Mouse (Mus musculus) midbrain, embryonic 16.5 days (tissue): ENCODE results near the gene Gzmc. TPM values are rescaled to one million over a fixed set of nuclear protein-coding genes. Genes with fewer than 3 reads are reported as not detected.
"Not testable (repeated sequence)": the region's sequence is repeated elsewhere in the genome, so short reads cannot be mapped to it uniquely, and the experiment has no call there.

Experiments used
- ATAC-seq: fragments of 200-750 bp; cut with Nextera tagmentation; 2 replicates; pipeline ENCODE4 v1.8.0; 2017; ENCODE audit warnings: moderate TSS enrichment
- H3K27ac ChIP-seq: fragments of 300-500 bp; sonication (generic); 2 replicates; pipeline ENCODE4 v1.5.1; 2014; ENCODE audit warnings: mild to moderate bottlenecking, low read length, mixed read lengths
- H3K27me3 ChIP-seq: fragments of 300-500 bp; sonication (generic); 2 replicates; pipeline ENCODE4 v1.6.1; 2014; ENCODE audit warnings: low read depth, low read length, mixed read lengths; ENCODE audit not compliant: control insufficient read depth, insufficient read depth
- H3K36me3 ChIP-seq: fragments of 300-500 bp; sonication (generic); 2 replicates; pipeline ENCODE4 v1.6.1; 2014; ENCODE audit warnings: mild to moderate bottlenecking, low read length, moderate library complexity, mixed read lengths; ENCODE audit not compliant: control insufficient read depth, insufficient read depth
- H3K4me1 ChIP-seq: fragments of 300-500 bp; sonication (generic); 2 replicates; pipeline ENCODE4 v1.6.1; 2014; ENCODE audit warnings: mild to moderate bottlenecking, low read length, mixed read lengths; ENCODE audit not compliant: control insufficient read depth, insufficient read depth
- H3K4me2 ChIP-seq: fragments of 300-500 bp; sonication (generic); 2 replicates; pipeline ENCODE4 v1.6.1; 2014; ENCODE audit warnings: mild to moderate bottlenecking, low read length, mixed read lengths
- H3K4me3 ChIP-seq: fragments of 300-500 bp; sonication (generic); 2 replicates; pipeline ENCODE4 v1.5.1; 2014; ENCODE audit warnings: low read depth, mild to moderate bottlenecking, low read length, moderate library complexity, mixed read lengths
- H3K9ac ChIP-seq: fragments of 300-500 bp; sonication (generic); 2 replicates; pipeline ENCODE4 v1.6.1; 2014; ENCODE audit warnings: low read depth, low read length, mixed read lengths
- H3K9me3 ChIP-seq: fragments of 300-500 bp; sonication (generic); replicated peaks from 2 replicates; pipeline ENCODE4 v1.6.1; 2014; ENCODE audit warnings: mild to moderate bottlenecking, low read length, mixed read lengths; ENCODE audit not compliant: control insufficient read depth, poor library complexity, severe bottlenecking
- WGBS: fragments of 180-500 bp; shearing (Covaris S2); extraction: QIAGEN DNeasy Blood & Tissue Kit; methylation state at CpG from one replicate; pipeline ENCODE4 v1.1.7; 2014; 5-methylcytosine and 5-hydroxymethylcytosine counted together
- polyA plus RNA-seq: library from polyadenylated mRNA; unstranded; fragments of >200 nt; fragmentation: Nextera tagmentation; extraction: Ambion mirVana; gene quantifications from 2 replicates; pipeline ENCODE4 v1.2.1, GENCODE M21; 2015

Gene Gzmc
- polyA plus RNA-seq, 1 experiment from 2014 or later, result not detected

GRCm38 (mm10) chr14:56205021-56205420 lies 29.4 kb downstream of the Gzmc start:
- not testable (repeated sequence) for H3K4me2 ChIP-seq, H3K36me3 ChIP-seq, H3K4me3 ChIP-seq, H3K9me3 ChIP-seq, H3K27me3 ChIP-seq, H3K27ac ChIP-seq, ATAC-seq, H3K9ac ChIP-seq, H3K4me1 ChIP-seq
- WGBS, result 37% methylated on average over 5 of the region's 5 CpGs

DNA sequence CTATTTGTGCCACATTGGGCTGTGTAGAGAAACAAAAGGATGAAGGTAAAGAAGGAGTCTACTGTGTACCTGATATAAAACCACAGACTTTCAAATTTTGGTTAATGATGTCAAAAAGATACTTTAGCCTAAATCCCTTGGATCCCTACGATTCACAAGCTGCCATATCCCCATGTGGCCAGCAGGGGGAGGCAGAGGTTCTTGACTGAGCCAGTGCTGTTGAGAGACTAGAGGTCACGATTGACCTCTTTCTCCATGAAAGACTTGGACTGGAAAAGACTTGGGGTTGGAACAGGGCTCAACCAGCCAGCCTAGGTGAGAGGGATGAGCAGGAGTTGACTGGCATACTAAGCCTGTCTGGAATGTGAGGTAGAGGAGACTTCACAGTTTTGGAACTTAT lies 30.5 kb downstream of the Gzmc start:
- Histone ChIP-seq H3K27me3 (no peaks in the 10 kb centered on the region), H3K36me3 (no peaks in the 10 kb centered on the region), H3K9me3 (no peaks in the 10 kb centered on the region), H3K4me3 (no peak overlapping the region), H3K4me2 (no peak overlapping the region), H3K27ac (no peak overlapping the region), H3K9ac (no peak overlapping the region), H3K4me1 (no peaks in the 10 kb centered on the region)
- 8% methylated on average over 2 of the region's 2 CpGs for WGBS
- no peak for ATAC-seq

DNA sequence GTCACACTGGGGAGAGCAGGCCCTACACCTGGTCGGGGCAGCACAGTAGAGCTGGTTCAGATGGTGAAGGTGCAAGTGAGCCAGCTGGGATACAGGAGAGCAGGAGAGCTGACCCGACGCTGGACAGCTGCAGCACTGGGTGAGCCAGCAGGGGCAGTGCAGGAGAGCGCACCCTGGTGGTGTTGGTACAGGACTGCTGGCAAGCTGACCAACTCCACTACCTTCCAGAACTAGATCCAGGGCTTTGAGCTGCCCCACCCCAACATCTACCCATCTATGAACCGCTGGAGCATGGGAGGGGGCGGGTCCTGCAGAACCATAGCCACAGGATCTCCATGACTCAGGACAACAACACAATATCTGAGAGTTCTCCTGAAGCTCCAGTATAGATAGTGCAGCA lies 47.5 kb downstream of the Gzmc start:
- no peak for ATAC-seq
- no peaks in the 10 kb centered on the region for H3K9me3 ChIP-seq
- H3K9ac ChIP-seq, result no peak overlapping the region
- WGBS, result 61% methylated on average over 6 of the region's 6 CpGs
- H3K4me1 ChIP-seq, result no peaks in the 10 kb centered on the region
- H3K4me3 ChIP-seq, result no peak overlapping the region
- H3K27ac ChIP-seq, result no peak overlapping the region
- H3K4me2 ChIP-seq, result no peak overlapping the region
- no peaks in the 10 kb centered on the region for H3K36me3 ChIP-seq
- no peaks in the 10 kb centered on the region for H3K27me3 ChIP-seq

DNA sequence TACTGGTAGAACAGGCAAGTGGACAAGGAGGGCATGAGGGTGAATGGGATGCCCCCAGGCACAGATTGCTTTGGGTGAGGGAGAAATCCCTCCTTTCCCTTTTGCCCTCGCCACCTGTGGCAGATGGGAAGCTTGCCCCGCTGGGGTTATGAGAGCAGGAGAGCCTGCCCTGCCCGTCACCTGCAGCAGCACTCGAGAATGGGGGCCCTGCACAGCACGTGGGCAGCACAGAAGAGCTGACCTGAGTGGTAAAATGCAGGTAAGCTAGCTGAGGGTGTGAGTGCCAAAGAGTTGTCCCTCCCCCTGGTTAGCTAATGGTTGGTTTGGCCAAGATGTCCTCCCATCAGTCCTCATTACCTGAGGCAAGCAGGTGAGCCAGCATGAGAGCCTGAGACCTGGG lies 47.9 kb downstream of the Gzmc start:
- H3K27me3 ChIP-seq, result no peaks in the 10 kb centered on the region
- H3K4me3 ChIP-seq, result no peak overlapping the region
- no peak overlapping the region for H3K4me2 ChIP-seq
- H3K9ac ChIP-seq, result no peak overlapping the region
- no peaks in the 10 kb centered on the region for H3K9me3 ChIP-seq
- no peaks in the 10 kb centered on the region for H3K4me1 ChIP-seq
- H3K36me3 ChIP-seq, result no peaks in the 10 kb centered on the region
- no peak for ATAC-seq
- 87% methylated on average over 5 of the region's 5 CpGs for WGBS
- H3K27ac ChIP-seq, result no peak overlapping the region

Other genes starting within 250 kb of the Gzmc start
- not detected in 2 replicates for gene Mcpt1, start 216.7 kb downstream of the Gzmc start, polyA plus RNA-seq
- not detected in 2 replicates for gene Mcpt9, start 204.2 kb downstream of the Gzmc start, polyA plus RNA-seq
- gene Mcpt2, start 192.6 kb downstream of the Gzmc start, polyA plus RNA-seq, result not detected in 2 replicates
- gene Mcpt4, start 172.3 kb downstream of the Gzmc start, polyA plus RNA-seq, result not detected in 2 replicates
- gene Mcpt8, start 149.4 kb downstream of the Gzmc start, polyA plus RNA-seq, result not detected in 2 replicates
- not detected in 2 replicates for gene Ctsg, start 132.1 kb downstream of the Gzmc start, polyA plus RNA-seq
- not detected in 2 replicates for gene Gzme, start 114.0 kb downstream of the Gzmc start, polyA plus RNA-seq
- gene Gzmd, start 102.0 kb downstream of the Gzmc start, polyA plus RNA-seq, result not detected in 2 replicates
- not detected in 2 replicates for gene Gzmg, start 75.1 kb downstream of the Gzmc start, polyA plus RNA-seq
- not detected in 2 replicates for gene Gzmn, start 60.1 kb downstream of the Gzmc start, polyA plus RNA-seq
- gene Gzmf, start 23.2 kb downstream of the Gzmc start, polyA plus RNA-seq, result not detected in 2 replicates
- gene Gzmb, start 27.6 kb upstream of the Gzmc start, polyA plus RNA-seq, result not detected in 2 replicates
- gene Atp12a, start 130.4 kb upstream of the Gzmc start, polyA plus RNA-seq, result 0.23 and 0.30 TPM in 2 replicates
- gene Rnf17, start 167.9 kb upstream of the Gzmc start, polyA plus RNA-seq, result 1.3 and 1.7 TPM in 2 replicates